Mouse (Mus musculus) heart, adult 2 months (tissue): ENCODE data around the gene Irf2bp2.

Experiments used
- CTCF ChIP-seq: fragments of 200-600 bp; IDR thresholded peaks from 2 replicates; pipeline ENCODE4 v1.8.1; 2022; ENCODE audit warnings: antibody characterized with exemption, mild to moderate bottlenecking, moderate library complexity
- POLR2A ChIP-seq: fragments of 200-500 bp; IDR thresholded peaks from 2 replicates; pipeline ENCODE4 v1.6.1; 2011; ENCODE audit warnings: mild to moderate bottlenecking, low read depth, low read length, control low read depth; ENCODE audit not compliant: insufficient read depth

DNA sequence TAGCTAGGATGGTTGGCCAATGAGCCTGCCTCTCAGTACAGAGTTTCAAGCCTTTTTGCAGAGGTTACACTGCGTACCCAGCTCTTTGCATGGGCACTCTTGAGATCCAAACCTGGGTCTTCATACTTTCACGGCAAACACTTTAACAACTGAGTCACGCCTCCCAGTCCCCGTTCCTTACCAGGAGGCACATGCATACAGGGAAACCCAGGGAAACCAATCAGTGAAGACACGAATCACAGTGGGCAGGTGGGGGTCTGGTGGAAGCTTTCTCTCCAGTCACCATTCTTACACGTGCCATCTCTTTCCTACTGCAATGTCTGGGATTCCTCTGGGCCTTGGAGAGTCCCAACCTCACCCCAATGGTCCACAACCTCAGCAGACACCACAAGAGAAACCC is 12.1 kb downstream of the Irf2bp2 start:
- TF ChIP-seq POLR2A = no peak
- TF ChIP-seq CTCF = no peak
